Mouse (Mus musculus) neural tube, embryonic 14.5 days (tissue): ENCODE results near the gene Krtap14. TPM values are rescaled to one million over a fixed set of nuclear protein-coding genes. Genes with fewer than 3 reads are reported as not detected.

ENCODE experiments used
- ATAC-seq: fragments of 200-750 bp; cut with Nextera tagmentation; 2 replicates; pipeline ENCODE4 v1.8.0; 2017; ENCODE audit warnings: low read depth, mild to moderate bottlenecking, moderate TSS enrichment, moderate library complexity
- H3K27ac ChIP-seq: fragments of 300-500 bp; sonication (generic); 2 replicates; pipeline ENCODE4 v1.5.1; 2014; ENCODE audit warnings: low read depth, mild to moderate bottlenecking, control low read depth, low read length, moderate library complexity, mixed read lengths
- H3K27me3 ChIP-seq: fragments of 300-500 bp; sonication (generic); 2 replicates; pipeline ENCODE4 v1.6.1; 2014; ENCODE audit warnings: low read length; ENCODE audit not compliant: control insufficient read depth, insufficient read depth
- H3K36me3 ChIP-seq: fragments of 300-500 bp; sonication (generic); 2 replicates; pipeline ENCODE4 v1.6.1; 2014; ENCODE audit warnings: low read length, mixed read lengths; ENCODE audit not compliant: control insufficient read depth, insufficient read depth
- H3K4me1 ChIP-seq: fragments of 300-500 bp; sonication (generic); 2 replicates; pipeline ENCODE4 v1.6.1; 2014; ENCODE audit warnings: low read length; ENCODE audit not compliant: control insufficient read depth, insufficient read depth
- H3K4me2 ChIP-seq: fragments of 300-500 bp; sonication (generic); 2 replicates; pipeline ENCODE4 v1.6.1; 2014; ENCODE audit warnings: mild to moderate bottlenecking, low read depth, low read length, control low read depth
- H3K4me3 ChIP-seq: fragments of 300-500 bp; sonication (generic); 2 replicates; pipeline ENCODE4 v1.5.1; 2014; ENCODE audit warnings: low read depth, low read length, control low read depth, mixed read lengths
- H3K9ac ChIP-seq: fragments of 300-500 bp; sonication (generic); replicated peaks from 2 replicates; pipeline ENCODE4 v1.6.1; 2014; ENCODE audit warnings: low read depth, mild to moderate bottlenecking, control low read depth, low read length, mixed read lengths
- H3K9me3 ChIP-seq: fragments of 300-500 bp; sonication (generic); 2 replicates; pipeline ENCODE4 v1.6.1; 2016; ENCODE audit warnings: low read length; ENCODE audit not compliant: control insufficient read depth
- WGBS: fragments of 180-500 bp; shearing (Covaris S2); extraction: QIAGEN DNeasy Blood & Tissue Kit; methylation state at CpG from one replicate; pipeline ENCODE4 v1.1.7; 2014; 5-methylcytosine and 5-hydroxymethylcytosine counted together
- polyA plus RNA-seq: library from polyadenylated mRNA; unstranded; fragments of >200 nt; fragmentation: Nextera tagmentation; extraction: Ambion mirVana; gene quantifications from 2 replicates; pipeline ENCODE4 v1.2.1, GENCODE M21; 2014

Krtap14 gene
- polyA plus RNA-seq, 1 experiment from 2014 or later: not detected

DNA sequence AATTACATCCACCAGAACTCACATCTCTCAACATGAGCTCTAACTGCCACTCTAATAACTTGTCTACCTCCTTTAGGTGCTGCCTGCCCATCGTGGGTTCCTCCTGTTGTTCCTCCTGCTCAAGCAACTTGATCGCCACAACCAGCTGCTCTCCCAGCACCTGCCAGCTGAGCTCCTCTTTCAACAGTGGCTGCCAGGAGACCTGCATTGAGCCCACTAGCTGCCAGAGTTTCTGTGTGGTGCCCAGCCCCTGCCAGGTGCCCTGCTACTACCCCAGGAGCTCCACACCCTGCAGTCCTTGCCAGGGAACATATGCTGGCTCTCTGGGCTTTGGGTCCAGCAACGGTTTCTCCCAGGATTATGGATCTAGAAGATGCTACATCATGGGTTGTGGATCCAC is 5.9 kb downstream of the Krtap14 start, which contains the start of gene Krtap15:
TSS of gene Krtap15 (plus strand) at position 150 of the 400 bp plus-strand sequence.
- Histone ChIP-seq H3K9ac (no peak within 1 kb of the TSS), H3K4me2 (no peak within 1 kb of the TSS), H3K4me1 (no peaks in the 10 kb centered on the region), H3K4me3 (no peak within 1 kb of the TSS), H3K36me3 (no peaks in the 10 kb centered on the region), H3K9me3 (no peaks in the 10 kb centered on the region), H3K27ac (no peak within 1 kb of the TSS), H3K27me3 (no peaks in the 10 kb centered on the region)
- WGBS: 81% methylated on average over 3 of the region's 3 CpGs
- ATAC-seq: no peak

DNA sequence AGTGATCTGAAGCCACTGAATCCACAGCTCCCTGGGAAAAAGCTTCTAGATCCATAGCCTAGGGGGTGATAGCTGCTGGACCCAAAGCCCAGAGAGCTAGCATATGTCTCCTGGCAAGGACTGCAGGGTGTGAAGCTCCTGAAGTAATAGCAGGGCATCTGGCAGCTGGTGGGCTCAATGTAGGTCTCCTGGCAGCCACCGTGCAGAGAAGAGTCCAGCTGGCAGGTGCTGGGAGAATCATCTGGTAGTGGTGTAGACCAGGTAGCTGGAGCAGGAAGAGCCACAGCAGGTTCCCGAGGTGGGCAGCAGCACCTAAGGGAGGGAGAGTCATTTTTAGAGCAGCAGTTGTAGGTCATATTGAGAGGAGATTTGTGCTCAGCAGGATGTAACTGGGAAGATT is 14.1 kb downstream of the Krtap14 start, which contains the start of gene Gm20741:
TSS of gene Gm20741 (minus strand) at position 394 of the 400 bp plus-strand sequence.
- ATAC-seq: no peak
- WGBS: 75% methylated on average over 2 of the region's 2 CpGs
- no peaks in the 10 kb centered on the region for H3K27me3 ChIP-seq

DNA sequence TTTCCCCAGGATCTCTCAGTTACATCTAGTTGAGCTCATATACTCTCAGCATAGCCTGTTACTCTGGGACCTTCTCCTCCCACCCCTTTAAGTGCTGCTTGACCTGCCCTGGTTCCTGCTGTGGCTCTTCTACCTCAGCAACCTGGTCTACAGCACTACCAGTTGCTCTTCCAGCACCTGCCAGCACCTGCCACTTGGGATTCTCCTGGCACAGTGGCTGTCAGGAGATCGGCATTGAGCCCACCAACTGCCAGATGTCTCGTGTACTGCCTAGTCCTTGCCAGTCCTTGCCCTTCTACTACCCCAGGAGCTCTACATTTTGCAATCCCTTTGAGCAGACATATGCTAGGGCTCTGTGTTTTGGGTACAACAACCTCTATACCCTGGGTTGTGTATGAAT is 39.2 kb downstream of the Krtap14 start:
- Histone ChIP-seq H3K27me3 (no peaks in the 10 kb centered on the region), H3K27ac (no peak overlapping the region), H3K4me2 (no peak overlapping the region), H3K36me3 (no peaks in the 10 kb centered on the region), H3K9me3 (no peaks in the 10 kb centered on the region), H3K9ac (no peak overlapping the region), H3K4me3 (no peak overlapping the region), H3K4me1 (no peaks in the 10 kb centered on the region)
- ATAC-seq: no peak
- WGBS: 82% methylated on average over 2 of the region's 2 CpGs

More for the DNA sequence above, 14.1 kb downstream of the Krtap14 start, which contains the start of gene Gm20741:
- Histone ChIP-seq H3K4me1 (no peaks in the 10 kb centered on the region), H3K9ac (no peak within 1 kb of the TSS), H3K27ac (no peak within 1 kb of the TSS), H3K4me3 (no peak within 1 kb of the TSS), H3K36me3 (no peaks in the 10 kb centered on the region), H3K4me2 (no peak within 1 kb of the TSS), H3K9me3 (no peaks in the 10 kb centered on the region)

DNA sequence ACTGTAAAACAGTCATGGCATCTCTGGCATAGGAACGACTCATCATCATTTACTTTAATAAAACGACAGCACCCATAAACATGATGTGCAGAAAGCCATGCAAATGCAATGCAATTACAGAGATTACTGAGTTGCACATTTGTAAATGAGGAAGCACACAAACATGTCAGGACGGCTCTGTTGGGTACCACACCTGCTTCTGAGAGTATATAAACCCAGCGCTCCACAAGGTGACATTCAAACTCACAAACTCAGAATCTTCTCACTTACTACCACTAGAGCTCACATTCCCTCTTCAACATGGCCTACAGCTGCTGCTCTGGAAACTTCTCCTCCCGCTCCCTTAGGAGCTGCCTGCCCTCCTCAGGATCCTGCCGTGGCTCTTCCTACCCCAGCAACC is 48.3 kb downstream of the Krtap14 start, which contains the start of gene Gm5965:
TSS of gene Gm5965 (plus strand) at position 301 of the 400 bp plus-strand sequence.
- H3K9me3 ChIP-seq: no peaks in the 10 kb centered on the region
- no peak for ATAC-seq
- H3K27ac ChIP-seq: no peak within 1 kb of the TSS
- 83% methylated on average over 5 of the region's 6 CpGs for whole genome bisulfite sequencing
- no peak within 1 kb of the TSS for H3K4me3 ChIP-seq
- H3K4me1 ChIP-seq: no peaks in the 10 kb centered on the region
- no peak within 1 kb of the TSS for H3K4me2 ChIP-seq
- no peak within 1 kb of the TSS for H3K9ac ChIP-seq
- H3K27me3 ChIP-seq: no peaks in the 10 kb centered on the region
- H3K36me3 ChIP-seq: no peaks in the 10 kb centered on the region

DNA sequence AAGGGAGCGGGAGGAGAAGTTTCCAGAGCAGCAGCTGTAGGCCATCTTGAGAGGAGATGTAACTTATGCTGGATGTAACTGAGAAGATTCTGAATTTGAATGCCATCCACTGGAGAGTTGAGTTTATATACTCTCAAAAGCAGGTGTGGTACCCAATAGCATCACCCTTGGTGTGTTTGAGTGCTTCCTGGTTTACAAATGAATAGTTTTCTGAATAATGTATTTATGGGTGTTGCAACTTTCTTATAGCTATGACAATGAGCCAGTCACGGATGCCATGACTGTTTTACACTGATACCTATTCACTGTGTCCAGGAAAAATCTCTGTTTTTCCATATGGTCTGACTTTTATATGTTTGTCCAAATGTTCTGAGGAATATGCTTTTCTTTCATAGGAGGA is 51.8 kb downstream of the Krtap14 start, which contains the start of gene 2310057N15Rik:
TSS of gene 2310057N15Rik (minus strand) at position 101 of the 400 bp plus-strand sequence.
- Histone ChIP-seq H3K4me2 (no peak within 1 kb of the TSS), H3K9me3 (no peaks in the 10 kb centered on the region), H3K36me3 (no peaks in the 10 kb centered on the region), H3K4me3 (no peak within 1 kb of the TSS), H3K4me1 (no peaks in the 10 kb centered on the region), H3K9ac (no peak within 1 kb of the TSS), H3K27ac (no peak within 1 kb of the TSS), H3K27me3 (no peaks in the 10 kb centered on the region)
- no peak for ATAC-seq
- 92% methylated on average over 2 of the region's 2 CpGs for WGBS

Other genes with a start within 250 kb of the Krtap14 start
- gene Krtap24-1, start 213.9 kb downstream of the Krtap14 start, polyA plus RNA-seq: not detected in 2 replicates
- gene 2310079G19Rik, start 198.5 kb downstream of the Krtap14 start, polyA plus RNA-seq: not detected in 2 replicates
- not detected in 2 replicates for gene Krtap26-1, start 178.3 kb downstream of the Krtap14 start, polyA plus RNA-seq
- gene Krtap27-1, start 154.5 kb downstream of the Krtap14 start, polyA plus RNA-seq: not detected in 2 replicates
- gene 2310061N02Rik, start 118.2 kb downstream of the Krtap14 start, polyA plus RNA-seq: not detected in 2 replicates
- gene Krtap13-1, start 97.3 kb downstream of the Krtap14 start, polyA plus RNA-seq: not detected in 2 replicates
- not detected in 2 replicates for gene Krtap13, start 74.5 kb downstream of the Krtap14 start, polyA plus RNA-seq
- not detected in 2 replicates for gene 2310034C09Rik, start 67.3 kb downstream of the Krtap14 start, polyA plus RNA-seq
- not detected in 2 replicates for gene 2310057N15Rik, start 51.9 kb downstream of the Krtap14 start, polyA plus RNA-seq
- not detected in 2 replicates for gene Gm5965, start 48.2 kb downstream of the Krtap14 start, polyA plus RNA-seq
- gene Gm20741, start 13.9 kb downstream of the Krtap14 start, polyA plus RNA-seq: not detected in 2 replicates
- gene Krtap15, start 5.9 kb downstream of the Krtap14 start, polyA plus RNA-seq: not detected in 2 replicates
- not detected in 2 replicates for gene Krtap19-1, start 43.3 kb upstream of the Krtap14 start, polyA plus RNA-seq
- not detected in 2 replicates for gene Krtap19-2, start 48.1 kb upstream of the Krtap14 start, polyA plus RNA-seq
- gene Krtap19-3, start 51.9 kb upstream of the Krtap14 start, polyA plus RNA-seq: not detected in 2 replicates
- gene Krtap19-4, start 58.9 kb upstream of the Krtap14 start, polyA plus RNA-seq: not detected in 2 replicates
- not detected in 2 replicates for gene Krtap19-5, start 70.3 kb upstream of the Krtap14 start, polyA plus RNA-seq
- not detected in 2 replicates for gene Krtap19-9b, start 106.1 kb upstream of the Krtap14 start, polyA plus RNA-seq
- gene Krtap16-3, start 136.7 kb upstream of the Krtap14 start, polyA plus RNA-seq: not detected in 2 replicates
- not detected in 2 replicates for gene Krtap22-2, start 184.6 kb upstream of the Krtap14 start, polyA plus RNA-seq
- gene Gm10229, start 189.1 kb upstream of the Krtap14 start, polyA plus RNA-seq: not detected in 2 replicates
- not detected in 2 replicates for gene Krtap6-1, start 205.6 kb upstream of the Krtap14 start, polyA plus RNA-seq
- gene Gm10228, start 215.3 kb upstream of the Krtap14 start, polyA plus RNA-seq: not detected in 2 replicates
- gene Krtap6-5, start 221.7 kb upstream of the Krtap14 start, polyA plus RNA-seq: not detected in 2 replicates
- not detected in 2 replicates for gene 1110025L11Rik, start 237.9 kb upstream of the Krtap14 start, polyA plus RNA-seq